Mouse (Mus musculus) heart, embryonic 11.5 days (tissue): ENCODE results near the gene Pfn4. TPM values are rescaled to one million over a fixed set of nuclear protein-coding genes. Genes with fewer than 3 reads are reported as not detected.
"Not testable (repeated sequence)": the region's sequence is repeated elsewhere in the genome, so short reads cannot be mapped to it uniquely, and the experiment has no call there.

Source experiments
- ATAC-seq: fragments of 200-750 bp; cut with Nextera tagmentation; replicated peaks from 2 replicates; pipeline ENCODE4 v1.8.0; 2017; ENCODE audit warnings: moderate library complexity; ENCODE audit not compliant: insufficient number of reproducible peaks, low FRiP score, low TSS enrichment
- H3K27ac ChIP-seq: fragments of 300-500 bp; sonication (generic); 2 replicates; pipeline ENCODE4 v1.5.1; 2014; ENCODE audit warnings: mild to moderate bottlenecking, low read depth, low read length
- H3K27me3 ChIP-seq: fragments of 300-500 bp; sonication (generic); 2 replicates; pipeline ENCODE4 v1.6.1; 2014; ENCODE audit warnings: mild to moderate bottlenecking, low read length, mixed read lengths; ENCODE audit not compliant: control insufficient read depth, insufficient read depth
- H3K36me3 ChIP-seq: fragments of 300-500 bp; sonication (generic); 2 replicates; pipeline ENCODE4 v1.6.1; 2014; ENCODE audit warnings: mild to moderate bottlenecking, low read length, moderate library complexity, mixed read lengths; ENCODE audit not compliant: control insufficient read depth, insufficient read depth
- H3K4me1 ChIP-seq: fragments of 300-500 bp; sonication (generic); 2 replicates; pipeline ENCODE4 v1.6.1; 2014; ENCODE audit warnings: low read length; ENCODE audit not compliant: control insufficient read depth, insufficient read depth
- H3K4me2 ChIP-seq: fragments of 300-500 bp; sonication (generic); 2 replicates; pipeline ENCODE4 v1.6.1; 2014; ENCODE audit warnings: mild to moderate bottlenecking, moderate library complexity
- H3K4me3 ChIP-seq: fragments of 300-500 bp; sonication (generic); 2 replicates; pipeline ENCODE4 v1.5.1; 2014; ENCODE audit warnings: low read depth, low read length
- H3K9ac ChIP-seq: fragments of 300-500 bp; sonication (generic); 2 replicates; pipeline ENCODE4 v1.6.1; 2014; ENCODE audit warnings: mild to moderate bottlenecking, low read depth, low read length, moderate library complexity
- H3K9me3 ChIP-seq: fragments of 300-500 bp; sonication (generic); replicated peaks from 2 replicates; pipeline ENCODE4 v1.6.1; 2016; ENCODE audit warnings: low read length; ENCODE audit not compliant: control insufficient read depth
- WGBS: fragments of 180-500 bp; shearing (Covaris S2); extraction: QIAGEN DNeasy Blood & Tissue Kit; methylation state at CpG from one replicate; pipeline ENCODE4 v1.1.7; 2014; ENCODE audit not compliant: insufficient replicate concordance; 5-methylcytosine and 5-hydroxymethylcytosine counted together
- polyA plus RNA-seq: library from polyadenylated mRNA; unstranded; fragments of >200 nt; fragmentation: Nextera tagmentation; extraction: Ambion mirVana; gene quantifications from 2 replicates; pipeline ENCODE4 v1.2.1, GENCODE M21; 2014

Pfn4 gene
- polyA plus RNA-seq, 1 experiment from 2014 or later, result 3.3 TPM

DNA sequence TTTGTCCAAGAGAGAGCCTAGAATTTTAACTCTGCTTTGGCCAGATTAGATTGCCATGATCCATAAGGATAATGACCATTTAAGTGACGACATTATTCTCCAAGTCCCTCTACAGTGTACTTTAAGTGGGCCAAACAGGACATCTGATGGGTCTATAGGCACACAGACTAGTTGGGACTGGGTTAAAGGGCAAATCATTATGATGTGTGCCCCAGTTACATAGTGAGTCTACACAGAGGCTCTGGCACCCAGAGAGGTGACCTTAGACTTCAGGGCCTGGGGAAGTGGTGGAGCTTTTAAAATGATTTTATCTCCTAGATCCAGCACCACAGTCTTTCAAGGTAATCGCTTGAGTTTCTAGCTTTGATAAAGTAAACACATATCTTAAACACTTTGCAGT lies 11.4 kb downstream of the Pfn4 start:
- 47% methylated on average over 2 of the region's 2 CpGs for WGBS
- Histone ChIP-seq H3K4me1 (no peaks in the 10 kb centered on the region), H3K9ac (no peak overlapping the region), H3K27me3 (no peaks in the 10 kb centered on the region), H3K4me2 (no peak overlapping the region), H3K36me3 (no peaks in the 10 kb centered on the region), H3K4me3 (no peak overlapping the region), H3K9me3 (no peaks in the 10 kb centered on the region), H3K27ac (no peak overlapping the region)
- ATAC-seq, result no peak

- Histone ChIP-seq H3K4me3 (no peak overlapping the region), H3K4me2 (no peak overlapping the region), H3K9me3 (no peaks in the 10 kb centered on the region), H3K27me3 (no peaks in the 10 kb centered on the region), H3K36me3 (no peaks in the 10 kb centered on the region), H3K27ac (no peak overlapping the region), H3K9ac (no peak overlapping the region), H3K4me1 (no peaks in the 10 kb centered on the region)
- 74% methylated on average over 1 of the region's 1 CpGs for WGBS
- no peak for ATAC-seq
These were observed 12.4 kb downstream of the Pfn4 start for GRCm38 (mm10) chr12:4781270-4781669.

- not testable (repeated sequence) for ATAC-seq
- WGBS, result 80% methylated on average over 9 of the region's 9 CpGs
These were observed 13.0 kb downstream of the Pfn4 start for GRCm38 (mm10) chr12:4781725-4782404.

GRCm38 (mm10) chr12:4783598-4783997 lies 14.8 kb downstream of the Pfn4 start:
- no peak overlapping the region for H3K4me2 ChIP-seq
- no peaks in the 10 kb centered on the region for H3K27me3 ChIP-seq
- ATAC-seq, result no peak
- H3K36me3 ChIP-seq, result no peaks in the 10 kb centered on the region
- no peak overlapping the region for H3K4me3 ChIP-seq
- H3K27ac ChIP-seq, result no peak overlapping the region
- 58% methylated on average over 5 of the region's 5 CpGs for WGBS
- no peak overlapping the region for H3K9ac ChIP-seq
- H3K4me1 ChIP-seq, result no peaks in the 10 kb centered on the region
- H3K9me3 ChIP-seq, result no peaks in the 10 kb centered on the region

More at GRCm38 (mm10) chr12:4781725-4782404, 13.0 kb downstream of the Pfn4 start:
- H3K4me1 ChIP-seq, H3K4me3 ChIP-seq, H3K9ac ChIP-seq, H3K27ac ChIP-seq, H3K27me3 ChIP-seq, H3K36me3 ChIP-seq, H3K9me3 ChIP-seq, H3K4me2 ChIP-seq: not testable (repeated sequence)

DNA sequence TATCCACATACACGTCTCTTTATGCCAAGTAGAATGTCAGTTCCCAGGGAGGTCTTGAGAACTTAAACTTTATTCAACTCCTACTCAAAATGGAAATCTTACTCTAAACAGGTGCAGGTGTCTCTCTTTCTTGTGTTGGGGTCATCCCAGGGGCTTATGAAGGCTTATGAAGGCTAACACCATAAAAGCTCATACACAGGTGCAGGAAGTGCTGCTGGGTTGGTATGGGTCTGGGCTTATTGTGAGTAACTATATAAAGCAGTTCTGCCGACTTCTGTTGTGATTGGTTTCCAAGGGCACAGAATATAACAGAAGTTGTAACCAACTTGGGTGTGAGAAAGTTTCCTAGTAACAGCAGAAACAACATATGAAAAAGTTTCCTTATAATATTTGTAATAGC lies 15.6 kb downstream of the Pfn4 start:
- whole genome bisulfite sequencing, result 71% methylated on average over 2 of the region's 2 CpGs
- no peaks in the 10 kb centered on the region for H3K36me3 ChIP-seq
- no peak overlapping the region for H3K27ac ChIP-seq
- no peaks in the 10 kb centered on the region for H3K27me3 ChIP-seq
- no peaks in the 10 kb centered on the region for H3K4me1 ChIP-seq
- no peak overlapping the region for H3K4me2 ChIP-seq
- H3K4me3 ChIP-seq, result no peak overlapping the region
- no peak overlapping the region for H3K9ac ChIP-seq
- ATAC-seq, result no peak
- no peaks in the 10 kb centered on the region for H3K9me3 ChIP-seq

DNA sequence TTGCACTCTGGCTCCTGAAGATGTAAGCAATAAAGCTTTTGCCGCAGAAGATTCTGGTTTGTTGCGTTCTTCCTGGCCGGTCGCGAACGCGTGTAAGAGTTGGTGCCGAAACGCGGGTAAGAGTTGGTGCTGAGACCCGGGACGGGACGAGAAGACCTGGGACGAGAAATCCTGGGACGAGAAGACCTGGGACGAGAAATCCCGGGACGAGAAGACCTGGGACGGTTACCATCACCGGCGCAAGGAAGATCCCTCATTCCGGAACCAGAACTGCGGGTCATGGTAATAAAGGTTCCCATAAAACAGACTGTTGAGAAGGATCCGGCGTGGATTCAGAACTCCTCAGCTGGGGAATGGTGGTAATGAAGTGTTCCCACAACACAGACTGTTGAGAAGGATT lies 19.3 kb downstream of the Pfn4 start:
- not testable (repeated sequence) for H3K27ac ChIP-seq, H3K27me3 ChIP-seq, H3K4me1 ChIP-seq, H3K36me3 ChIP-seq, H3K9me3 ChIP-seq, ATAC-seq, H3K4me3 ChIP-seq, H3K4me2 ChIP-seq, H3K9ac ChIP-seq
- 92% methylated on average over 25 of the region's 25 CpGs for WGBS

DNA sequence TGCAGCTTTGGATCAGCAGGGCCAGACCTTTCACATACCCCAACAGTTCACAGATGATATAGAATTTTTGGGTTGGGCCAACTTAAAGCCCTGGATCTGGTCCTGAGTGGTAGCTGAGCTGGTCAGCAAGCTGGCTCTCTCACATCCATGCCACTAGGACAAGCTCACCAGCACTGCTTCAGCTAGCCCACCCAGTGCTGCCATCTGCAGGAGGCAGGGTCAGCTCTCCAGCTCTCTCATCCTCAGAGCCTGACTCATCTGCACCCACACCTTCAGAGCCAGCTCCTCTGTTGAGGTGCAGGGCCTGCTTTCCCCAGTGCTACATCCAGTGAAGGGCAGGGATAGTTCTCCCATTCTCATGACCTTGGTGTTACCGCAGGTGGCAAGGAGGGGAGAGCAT lies 24.9 kb downstream of the Pfn4 start:
- no peak for ATAC-seq
- Histone ChIP-seq H3K4me3 (no peak overlapping the region), H3K36me3 (no peaks in the 10 kb centered on the region), H3K27me3 (no peaks in the 10 kb centered on the region), H3K4me1 (no peaks in the 10 kb centered on the region), H3K9me3 (no peaks in the 10 kb centered on the region), H3K9ac (no peak overlapping the region), H3K27ac (no peak overlapping the region), H3K4me2 (no peak overlapping the region)
- WGBS, result 83% methylated on average over 1 of the region's 1 CpGs

- not testable (repeated sequence) for ATAC-seq, H3K27ac ChIP-seq, H3K4me3 ChIP-seq, H3K9ac ChIP-seq, H3K4me2 ChIP-seq, H3K9me3 ChIP-seq, H3K4me1 ChIP-seq, H3K27me3 ChIP-seq, H3K36me3 ChIP-seq
- whole genome bisulfite sequencing, result 76% methylated on average over 6 of the region's 6 CpGs
These were observed 28.6 kb downstream of the Pfn4 start for GRCm38 (mm10) chr12:4797471-4797870.

DNA sequence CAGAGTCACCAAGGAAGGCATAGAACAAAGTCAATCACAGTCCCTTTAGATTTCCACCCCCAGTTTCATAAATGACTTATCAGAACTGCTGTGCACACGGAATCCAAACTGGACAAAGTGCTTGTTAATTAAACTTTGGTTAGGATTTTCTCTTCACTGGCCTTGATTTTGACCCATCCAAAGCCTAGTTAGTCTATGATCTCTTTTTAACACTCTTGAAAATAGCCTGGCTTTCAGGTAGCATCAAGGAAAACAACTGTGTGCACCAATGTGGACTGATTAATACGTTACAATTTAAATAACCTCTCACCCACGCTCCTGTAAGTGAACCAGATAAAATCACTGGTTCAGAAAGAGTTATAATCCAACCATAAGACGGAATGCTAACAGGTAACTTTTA lies 42.2 kb downstream of the Pfn4 start:
- no peak for ATAC-seq
- 74% methylated on average over 4 of the region's 4 CpGs for WGBS
- Histone ChIP-seq H3K27ac (no peak overlapping the region), H3K9me3 (no peaks in the 10 kb centered on the region), H3K4me2 (no peak overlapping the region), H3K27me3 (no peaks in the 10 kb centered on the region), H3K4me3 (no peak overlapping the region), H3K4me1 (no peaks in the 10 kb centered on the region), H3K36me3 (no peaks in the 10 kb centered on the region), H3K9ac (no peak overlapping the region)
